Mouse (Mus musculus) frontal cortex, postnatal 25 days (tissue): ENCODE data around the gene Evi2.

Experiments
- DNase-seq, 2 experiments: peaks; one replicate each; pipeline ENCODE4 v3.0.0; 2022; ENCODE audit warnings: low spot score in 2 of 2

Evi2 gene

GRCm38 (mm10) chr11:79524310-79524575, 6.1 kb downstream of the Evi2 start:
- DNase-seq, result no peak

- DNase-seq, result no peak
Measured at GRCm38 (mm10) chr11:79523560-79524309, 6.7 kb downstream of the Evi2 start, which contains the start of gene Evi2b. Evi2b (minus strand) TSS chr11:79523762.

- DNase-seq, result no peak
Measured at GRCm38 (mm10) chr11:79522944-79523343, 7.4 kb downstream of the Evi2 start.

- DNase-seq, result no peak
Measured at GRCm38 (mm10) chr11:79521930-79522329, 8.5 kb downstream of the Evi2 start.

DNA sequence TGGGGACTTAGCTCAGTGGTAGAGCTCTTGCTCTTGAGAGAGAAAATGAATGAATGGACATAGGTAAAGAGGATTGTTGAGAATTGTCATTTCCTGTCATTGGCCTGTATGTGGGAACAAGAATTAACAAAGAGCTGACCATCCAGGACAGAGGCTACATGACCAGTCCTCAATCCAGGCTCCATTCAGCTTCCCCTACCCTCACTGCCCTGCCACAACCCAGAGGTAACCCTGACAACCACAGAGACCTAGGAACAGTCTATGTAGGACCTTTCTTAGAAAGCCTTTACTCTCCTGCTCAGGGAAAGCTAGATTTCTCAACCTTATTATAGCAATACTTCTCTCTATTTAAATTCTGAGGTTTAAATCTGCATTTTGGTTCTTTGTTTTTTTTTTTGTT, 9.6 kb downstream of the Evi2 start:
- no peak for DNase-seq

- no peak for DNase-seq
Measured at GRCm38 (mm10) chr11:79519878-79520291, 10.5 kb downstream of the Evi2 start.

GRCm38 (mm10) chr11:79519299-79519698, 11.1 kb downstream of the Evi2 start:
- no peak for DNase-seq

DNA sequence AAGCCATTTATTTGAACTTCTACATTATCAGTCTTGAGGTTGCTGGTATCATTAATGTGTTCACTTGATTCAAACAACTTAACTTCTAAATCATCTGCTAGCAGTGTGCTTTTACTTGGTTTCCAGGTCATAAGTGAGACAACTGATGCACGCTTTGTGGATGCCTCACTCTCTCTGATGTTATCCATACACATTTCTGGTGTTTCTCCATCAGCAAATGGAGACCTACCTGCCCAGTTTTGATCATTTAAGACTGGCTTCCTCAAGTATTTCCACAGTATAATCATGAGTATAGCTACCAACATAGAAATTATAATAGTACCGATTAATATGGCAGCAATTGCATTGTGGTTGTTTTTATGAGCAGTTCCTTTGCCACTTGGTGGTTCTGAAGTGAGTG, 14.6 kb downstream of the Evi2 start:
- DNase-seq, result no peak

GRCm38 (mm10) chr11:79515331-79515730, 15.1 kb downstream of the Evi2 start:
- no peak for DNase-seq

- no peak for DNase-seq
Measured at GRCm38 (mm10) chr11:79511970-79512369, 18.4 kb downstream of the Evi2 start.

DNA sequence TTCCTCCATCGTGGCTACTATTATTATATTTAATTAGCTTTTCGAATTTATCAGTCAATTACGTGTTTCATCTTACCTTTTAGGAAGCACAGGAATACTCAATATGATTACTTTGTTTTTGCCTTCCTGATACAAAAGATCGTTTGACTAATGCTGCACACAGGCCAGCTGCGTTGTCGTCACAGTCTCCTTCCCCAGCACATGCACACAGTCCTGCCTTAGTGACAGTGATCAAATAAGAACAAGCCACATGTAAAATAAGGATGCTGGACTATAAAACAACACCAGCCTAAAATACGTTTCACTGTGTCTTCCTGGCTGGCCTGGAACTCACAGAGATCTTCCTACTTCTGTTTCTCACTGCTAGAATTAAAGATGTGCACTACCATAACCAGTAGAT, 25.9 kb downstream of the Evi2 start:
- DNase-seq, result no peak

- peak; percentile 44 to 52 for DNase-seq
Measured at GRCm38 (mm10) chr11:79503845-79504244, 26.5 kb downstream of the Evi2 start, which contains the start of gene Omg. Omg (minus strand) TSS chr11:79504084.

- no peak for DNase-seq
Measured at GRCm38 (mm10) chr11:79502917-79503316, 27.5 kb downstream of the Evi2 start.

GRCm38 (mm10) chr11:79494976-79495800, 35.2 kb downstream of the Evi2 start:
- no peak for DNase-seq

- no peak for DNase-seq
Measured at GRCm38 (mm10) chr11:79484721-79485120, 45.7 kb downstream of the Evi2 start.

GRCm38 (mm10) chr11:79483876-79484528, 46.4 kb downstream of the Evi2 start:
- DNase-seq, result no peak

DNA sequence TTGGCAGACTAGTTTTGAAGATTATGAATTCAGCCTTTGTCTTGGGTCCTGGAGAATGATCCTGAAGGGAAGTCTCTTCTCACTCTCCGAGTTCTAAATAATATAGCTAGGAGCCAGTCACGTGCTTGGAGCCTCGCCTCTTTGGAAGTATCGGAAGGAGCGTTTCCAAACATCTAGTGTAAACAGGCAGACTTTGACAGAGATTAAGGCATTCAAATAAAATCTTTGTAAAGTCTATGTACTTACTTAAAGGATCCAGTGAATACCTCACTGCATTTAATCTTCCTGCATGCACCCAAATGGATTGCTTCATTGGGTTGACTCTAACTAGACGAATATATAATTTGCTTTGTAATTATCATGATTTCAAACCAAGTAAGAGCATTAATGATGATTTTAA, 47.0 kb downstream of the Evi2 start:
- DNase-seq, result no peak

DNA sequence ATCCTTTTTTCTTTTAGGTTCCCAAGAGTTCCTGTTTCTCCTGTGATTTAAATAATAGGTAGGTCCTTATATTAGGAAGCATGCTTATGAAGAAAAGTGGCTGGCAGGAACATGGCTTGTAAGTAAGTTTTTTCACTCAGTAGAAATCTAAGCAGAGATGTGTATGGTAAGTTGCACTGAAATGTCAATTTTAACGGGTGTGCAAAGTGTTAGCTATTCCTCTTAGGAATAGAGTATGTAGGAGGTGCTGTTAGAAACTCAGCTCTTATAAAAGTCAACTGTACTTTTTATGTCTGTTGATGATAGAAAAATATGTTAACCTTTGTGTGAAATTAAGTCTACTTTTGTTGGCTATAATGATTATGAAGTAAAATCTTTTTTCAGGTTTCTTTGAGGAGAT, 62.3 kb downstream of the Evi2 start:
- DNase-seq, result no peak
